Mouse (Mus musculus): ENCODE measurements around the gene Olfr432.

- TF ChIP-seq GATA1 (IDR thresholded peaks at IDR 0.05; ENCODE audit: low read length) (no peak), TAL1 (IDR thresholded peaks at IDR 0.05; ENCODE audit: low read length) (no peak)
Observed at GRCm38 (mm10) chr1:174035841-174036240, 13.2 kb upstream of the Olfr432 start.
